Mouse (Mus musculus) intestine, embryonic 15.5 days (tissue): ENCODE results near the gene Itga2b. TPM values are rescaled to one million over a fixed set of nuclear protein-coding genes. Genes with fewer than 3 reads are reported as not detected.

Experiments
- ATAC-seq: fragments of 200-750 bp; cut with Nextera tagmentation; 2 replicates; pipeline ENCODE4 v1.8.0; 2017; ENCODE audit warnings: moderate TSS enrichment, moderate library complexity
- H3K27ac ChIP-seq: fragments of 300-500 bp; sonication (generic); 2 replicates; pipeline ENCODE4 v1.5.1; 2015; ENCODE audit warnings: mild to moderate bottlenecking, inconsistent platforms
- H3K27me3 ChIP-seq: fragments of 300-500 bp; sonication (generic); replicated peaks from 2 replicates; pipeline ENCODE4 v1.6.1; 2015; ENCODE audit warnings: inconsistent platforms
- H3K36me3 ChIP-seq: fragments of 300-500 bp; sonication (generic); 2 replicates; pipeline ENCODE4 v1.6.1; 2015; ENCODE audit warnings: inconsistent platforms
- H3K4me1 ChIP-seq: fragments of 300-500 bp; sonication (generic); replicated peaks from 2 replicates; pipeline ENCODE4 v1.6.1; 2015; ENCODE audit warnings: inconsistent platforms
- H3K4me2 ChIP-seq: fragments of 300-500 bp; sonication (generic); replicated peaks from 2 replicates; pipeline ENCODE4 v1.6.1; 2015; ENCODE audit warnings: mild to moderate bottlenecking, inconsistent platforms
- H3K4me3 ChIP-seq: fragments of 300-500 bp; sonication (generic); replicated peaks from 2 replicates; pipeline ENCODE4 v1.5.1; 2015; ENCODE audit warnings: inconsistent platforms
- H3K9ac ChIP-seq: fragments of 300-500 bp; sonication (generic); 2 replicates; pipeline ENCODE4 v1.6.1; 2015; ENCODE audit warnings: inconsistent platforms
- H3K9me3 ChIP-seq: fragments of 300-500 bp; sonication (generic); 2 replicates; pipeline ENCODE4 v1.6.1; 2016; ENCODE audit warnings: inconsistent platforms
- WGBS: fragments of 180-500 bp; shearing (Covaris S2); methylation state at CpG from one replicate; pipeline ENCODE4 v1.1.7; 2015; 5-methylcytosine and 5-hydroxymethylcytosine counted together
- polyA plus RNA-seq: library from polyadenylated mRNA; unstranded; fragments of >200 nt; fragmentation: Nextera tagmentation; extraction: Ambion mirVana; gene quantifications from 2 replicates; pipeline ENCODE4 v1.2.1, GENCODE M21; 2015

Gene Itga2b
- polyA plus RNA-seq, 1 experiment from 2014 or later = 5.1 TPM

DNA sequence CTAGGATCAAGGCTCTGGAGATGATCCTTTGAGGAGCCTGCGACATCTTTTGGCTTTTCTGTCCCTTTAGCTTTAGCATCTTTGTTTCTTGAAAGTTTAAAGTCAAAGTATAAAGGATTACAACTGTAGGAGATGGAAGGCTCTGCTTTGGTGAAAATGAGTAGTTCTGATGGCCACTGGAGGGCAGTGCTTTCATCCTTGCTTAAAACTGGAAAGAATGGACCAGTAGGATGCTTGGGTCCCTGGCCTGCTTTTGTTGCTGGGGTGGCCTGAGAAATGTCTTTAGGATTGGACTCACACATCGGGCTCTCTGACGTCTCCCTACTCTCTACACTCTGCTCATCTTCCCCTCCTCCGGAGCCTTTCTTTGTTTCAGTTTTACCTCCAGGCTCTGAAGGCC, 11.0 kb upstream of the Itga2b start:
- 93% methylated on average over 4 of the region's 4 CpGs for WGBS
- no peak overlapping the region for H3K27ac ChIP-seq
- H3K4me2 ChIP-seq = no peak overlapping the region
- ATAC-seq = no peak
- H3K4me1 ChIP-seq = no peaks in the 10 kb centered on the region
- no peaks in the 10 kb centered on the region for H3K27me3 ChIP-seq
- no peak overlapping the region for H3K9ac ChIP-seq
- peaks cover 40% of the 10 kb centered on the region for H3K36me3 ChIP-seq
- no peaks in the 10 kb centered on the region for H3K9me3 ChIP-seq
- H3K4me3 ChIP-seq = no peak overlapping the region

DNA sequence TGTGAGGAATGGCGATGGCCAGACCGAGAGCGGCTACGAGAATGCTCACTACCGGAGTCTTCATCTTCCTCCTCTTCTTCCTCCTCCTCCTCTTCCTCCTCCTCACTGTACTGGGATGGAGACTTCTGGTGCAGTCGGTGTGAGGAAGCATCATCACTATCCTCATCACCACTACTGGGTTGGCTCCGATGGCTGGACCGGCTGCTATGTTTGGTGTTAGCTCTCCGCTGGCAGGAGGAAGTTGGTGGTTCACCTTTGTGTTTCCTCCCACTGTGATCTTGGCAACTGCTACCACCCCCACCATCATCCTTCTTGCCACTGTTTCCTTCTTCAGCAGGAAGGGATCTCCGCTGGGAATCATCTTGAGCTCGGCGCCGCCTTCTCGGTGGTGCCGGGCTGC, 10.2 kb upstream of the Itga2b start:
- H3K9ac ChIP-seq = no peak overlapping the region
- no peak overlapping the region for H3K4me2 ChIP-seq
- WGBS = 95% methylated on average over 15 of the region's 15 CpGs
- peaks cover 40% of the 10 kb centered on the region for H3K36me3 ChIP-seq
- no peak overlapping the region for H3K4me3 ChIP-seq
- no peaks in the 10 kb centered on the region for H3K9me3 ChIP-seq
- ATAC-seq = no peak
- no peaks in the 10 kb centered on the region for H3K4me1 ChIP-seq
- no peak overlapping the region for H3K27ac ChIP-seq
- no peaks in the 10 kb centered on the region for H3K27me3 ChIP-seq

DNA sequence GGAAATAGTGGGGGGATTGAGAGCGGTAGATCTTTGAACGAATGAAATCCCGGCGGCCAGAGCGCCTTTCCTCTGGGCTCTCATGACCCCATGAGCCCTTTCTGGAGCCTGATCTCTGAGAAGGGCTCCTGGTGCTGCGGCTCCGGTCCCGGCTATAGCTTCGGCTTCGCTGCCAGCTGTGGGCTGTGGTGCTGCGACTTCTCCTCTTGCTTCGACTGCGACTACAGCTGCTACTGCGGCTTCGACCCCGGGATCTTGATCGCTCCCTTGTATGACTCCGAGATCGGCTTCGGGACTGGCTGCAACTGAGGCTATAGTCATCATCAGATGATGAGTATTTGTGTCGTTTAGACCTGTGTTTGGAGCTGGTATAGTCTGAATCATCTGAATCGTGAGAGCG, 9.7 kb upstream of the Itga2b start:
- Histone ChIP-seq H3K4me3 (no peak overlapping the region), H3K27me3 (no peaks in the 10 kb centered on the region), H3K9ac (no peak overlapping the region), H3K4me2 (no peak overlapping the region), H3K4me1 (no peaks in the 10 kb centered on the region), H3K9me3 (no peaks in the 10 kb centered on the region), H3K36me3 (peaks cover 39% of the 10 kb centered on the region), H3K27ac (no peak overlapping the region)
- WGBS = 95% methylated on average over 23 of the region's 23 CpGs
- no peak for ATAC-seq

DNA sequence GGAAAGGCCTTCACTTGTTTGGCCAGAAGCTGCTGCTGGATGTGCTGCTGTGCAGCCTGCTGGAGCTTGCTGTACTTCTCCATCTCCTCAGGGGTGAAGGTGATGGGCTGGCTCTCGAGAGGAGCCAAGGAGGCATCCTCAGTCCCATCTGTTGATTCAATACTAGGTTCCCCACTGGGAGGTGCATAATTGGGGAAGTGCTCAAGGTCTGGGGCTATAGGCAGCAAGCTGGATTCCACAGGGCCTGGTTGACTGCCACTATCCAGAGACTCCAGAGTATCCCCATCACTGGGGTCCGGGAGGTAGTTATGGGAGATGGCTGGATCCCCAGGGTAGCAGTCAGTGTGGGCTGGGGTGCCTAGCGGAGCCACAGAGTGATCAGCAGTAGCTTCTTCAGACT, 8.7 kb upstream of the Itga2b start:
- no peak overlapping the region for H3K9ac ChIP-seq
- ATAC-seq = no peak
- H3K4me1 ChIP-seq = no peaks in the 10 kb centered on the region
- H3K4me2 ChIP-seq = no peak overlapping the region
- H3K4me3 ChIP-seq = no peak overlapping the region
- H3K9me3 ChIP-seq = no peaks in the 10 kb centered on the region
- WGBS = 88% methylated on average over 3 of the region's 3 CpGs
- H3K27me3 ChIP-seq = no peaks in the 10 kb centered on the region
- H3K36me3 ChIP-seq = peaks cover 37% of the 10 kb centered on the region
- no peak overlapping the region for H3K27ac ChIP-seq

DNA sequence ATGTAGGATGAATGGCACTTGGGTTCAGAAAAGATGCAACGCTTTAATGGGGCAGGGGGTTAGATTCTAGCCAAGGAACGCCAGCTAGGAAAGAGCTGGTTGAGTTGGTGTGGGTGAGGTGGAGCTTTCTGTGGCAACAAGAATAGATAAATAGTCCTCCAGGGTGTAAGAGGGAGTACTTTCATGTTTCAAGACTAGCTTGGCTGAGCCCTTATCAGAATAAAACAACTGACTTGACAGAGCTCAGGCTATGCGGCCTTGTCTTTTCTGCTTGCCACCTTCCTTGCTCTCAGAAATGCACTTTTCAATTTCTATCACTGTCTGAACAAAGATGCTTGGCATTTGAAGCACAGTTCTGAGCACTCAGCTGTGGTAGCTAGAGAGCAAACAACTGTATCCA, 5.1 kb upstream of the Itga2b start:
- no peaks in the 10 kb centered on the region for H3K9me3 ChIP-seq
- H3K4me1 ChIP-seq = no peaks in the 10 kb centered on the region
- no peak overlapping the region for H3K27ac ChIP-seq
- H3K4me3 ChIP-seq = no peak overlapping the region
- H3K36me3 ChIP-seq = peaks cover 20% of the 10 kb centered on the region
- no peaks in the 10 kb centered on the region for H3K27me3 ChIP-seq
- ATAC-seq = no peak
- H3K9ac ChIP-seq = no peak overlapping the region
- WGBS = 94% methylated on average over 3 of the region's 3 CpGs
- H3K4me2 ChIP-seq = no peak overlapping the region

DNA sequence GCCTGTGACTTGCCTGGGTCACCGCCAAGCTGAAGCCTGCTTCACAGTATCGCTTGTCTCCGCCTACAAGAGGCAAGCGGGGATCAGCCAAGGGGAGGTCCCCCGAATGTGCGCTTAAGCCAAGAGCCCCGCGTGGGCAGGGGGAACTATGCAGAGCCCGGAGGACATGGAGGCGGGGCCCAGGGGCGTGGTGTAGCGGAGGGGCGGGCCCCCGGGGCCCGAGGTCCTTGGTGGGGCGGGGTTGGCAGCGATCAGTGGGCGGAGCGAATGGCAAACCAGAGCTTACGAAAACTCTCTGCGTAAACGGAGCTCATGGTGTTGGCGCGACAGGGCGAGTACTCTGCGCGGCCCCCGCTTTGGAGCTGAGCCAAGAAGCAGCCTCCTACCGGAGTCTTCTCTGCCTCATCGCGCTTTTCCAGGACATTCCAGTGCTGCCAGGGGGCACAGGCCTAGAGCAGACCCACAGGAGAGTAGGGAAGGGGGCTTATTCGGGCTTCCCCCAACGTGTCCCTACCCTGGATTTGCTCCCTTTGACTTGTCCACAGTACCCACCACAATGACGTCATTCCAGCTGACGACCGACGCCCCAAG, 2.8 kb downstream of the Itga2b start:
- WGBS = under 1% methylated on average over 37 of the region's 37 CpGs
- Histone ChIP-seq H3K4me1 (peaks cover 18% of the 10 kb centered on the region), H3K27me3 (no peaks in the 10 kb centered on the region), H3K4me3 (peak overlapping the region; percentile 41), H3K4me2 (peak overlapping the region; percentile 93), H3K27ac (peak overlapping the region; percentile 62; the same call in 1 of the 2 replicates), H3K9me3 (no peaks in the 10 kb centered on the region), H3K9ac (peak overlapping the region; percentile 47), H3K36me3 (no peaks in the 10 kb centered on the region)
- peak; percentile 98 for ATAC-seq

DNA sequence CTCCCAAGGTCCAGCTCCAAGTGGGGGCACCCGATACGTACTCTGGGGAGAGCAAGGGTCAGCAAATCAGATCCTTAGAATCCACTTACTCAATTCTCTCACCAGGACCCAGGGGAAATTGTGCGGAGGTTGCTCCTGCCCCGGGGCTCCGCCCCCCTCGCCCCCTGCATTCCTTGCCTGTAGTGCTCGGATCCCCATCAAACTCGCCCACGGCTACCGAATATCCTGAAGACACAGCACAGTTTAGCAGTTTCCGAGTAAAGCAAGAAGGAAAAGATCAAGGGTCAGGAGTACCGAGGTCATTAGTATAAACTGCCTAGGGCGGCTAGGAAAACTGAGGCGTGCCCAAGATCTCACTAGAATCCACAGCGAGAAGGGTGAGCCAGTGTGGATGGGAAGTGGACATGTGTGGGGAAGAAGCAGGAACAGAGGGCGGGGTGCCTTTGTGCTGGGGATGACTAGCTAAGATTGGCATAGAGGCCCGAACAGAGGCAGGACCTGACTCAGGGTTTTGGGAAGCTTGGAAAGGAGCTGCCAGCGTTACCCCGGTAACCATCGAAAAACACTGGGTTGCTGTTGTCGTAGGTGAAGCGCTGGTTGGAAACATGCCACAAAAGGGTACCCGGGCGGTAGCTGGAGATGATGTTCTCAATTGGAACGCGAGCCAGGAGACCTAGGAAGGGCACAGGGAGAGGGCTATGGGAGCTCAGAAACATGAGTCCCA, 4.0 kb downstream of the Itga2b start:
- Histone ChIP-seq H3K4me3 (no peak overlapping the region), H3K27me3 (no peaks in the 10 kb centered on the region), H3K27ac (no peak overlapping the region; the same call in 1 of the 2 replicates), H3K9me3 (no peaks in the 10 kb centered on the region), H3K9ac (no peak overlapping the region), H3K36me3 (no peaks in the 10 kb centered on the region), H3K4me2 (peak overlapping the region; percentile 25), H3K4me1 (peaks cover 20% of the 10 kb centered on the region)
- 18% methylated on average over 26 of the region's 26 CpGs for WGBS
- ATAC-seq = no peak

DNA sequence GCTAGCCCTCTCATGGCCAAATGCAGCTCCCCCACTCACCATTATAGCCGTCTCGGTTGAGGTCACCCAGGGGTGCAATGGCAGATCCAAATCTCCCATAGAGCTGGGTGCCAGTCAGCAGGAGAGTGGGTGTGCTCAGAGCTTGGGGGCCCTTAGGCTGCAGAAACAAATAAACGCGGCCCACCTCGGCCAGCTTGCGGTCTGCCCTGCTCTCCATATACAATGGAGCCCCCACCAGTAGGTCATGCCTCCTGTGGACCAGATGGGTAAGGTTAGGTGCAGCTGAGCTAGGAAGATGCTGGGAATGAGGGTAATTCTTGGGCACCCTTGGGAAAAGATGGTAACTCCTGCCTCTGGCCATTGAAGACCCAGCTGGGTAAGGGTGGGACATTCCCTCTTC, 5.0 kb downstream of the Itga2b start:
- Histone ChIP-seq H3K9me3 (no peaks in the 10 kb centered on the region), H3K4me2 (no peak overlapping the region), H3K9ac (no peak overlapping the region), H3K27ac (no peak overlapping the region), H3K4me3 (no peak overlapping the region), H3K36me3 (no peaks in the 10 kb centered on the region), H3K4me1 (peaks cover 20% of the 10 kb centered on the region), H3K27me3 (no peaks in the 10 kb centered on the region)
- 93% methylated on average over 6 of the region's 6 CpGs for WGBS
- ATAC-seq = no peak

DNA sequence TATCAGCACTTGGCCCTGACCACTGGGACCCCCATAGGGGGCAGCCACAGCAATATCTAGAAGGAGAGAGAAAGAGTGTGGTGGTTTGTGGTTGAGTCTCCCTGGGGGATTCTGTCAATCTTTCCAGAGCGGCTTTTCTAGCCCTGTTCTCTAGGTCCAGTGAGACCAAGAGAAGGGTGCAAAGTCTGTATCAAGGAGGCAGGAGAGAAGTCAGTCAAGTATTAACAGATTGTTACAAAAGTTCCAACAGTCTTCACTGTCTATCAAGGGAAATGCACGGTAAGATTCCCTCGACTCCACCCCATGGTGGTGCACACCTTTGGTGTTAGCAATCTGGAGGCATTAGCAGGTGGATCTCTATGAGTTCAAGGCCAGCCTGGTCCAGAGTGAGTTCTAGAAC, 8.2 kb downstream of the Itga2b start:
- whole genome bisulfite sequencing = 82% methylated on average over 3 of the region's 3 CpGs
- Histone ChIP-seq H3K4me3 (no peak overlapping the region), H3K27ac (no peak overlapping the region), H3K4me2 (no peak overlapping the region), H3K9me3 (no peaks in the 10 kb centered on the region), H3K4me1 (peaks cover 14% of the 10 kb centered on the region; the same call in 1 of the 2 replicates), H3K36me3 (no peaks in the 10 kb centered on the region), H3K27me3 (peaks cover 5% of the 10 kb centered on the region), H3K9ac (no peak overlapping the region)
- no peak for ATAC-seq

DNA sequence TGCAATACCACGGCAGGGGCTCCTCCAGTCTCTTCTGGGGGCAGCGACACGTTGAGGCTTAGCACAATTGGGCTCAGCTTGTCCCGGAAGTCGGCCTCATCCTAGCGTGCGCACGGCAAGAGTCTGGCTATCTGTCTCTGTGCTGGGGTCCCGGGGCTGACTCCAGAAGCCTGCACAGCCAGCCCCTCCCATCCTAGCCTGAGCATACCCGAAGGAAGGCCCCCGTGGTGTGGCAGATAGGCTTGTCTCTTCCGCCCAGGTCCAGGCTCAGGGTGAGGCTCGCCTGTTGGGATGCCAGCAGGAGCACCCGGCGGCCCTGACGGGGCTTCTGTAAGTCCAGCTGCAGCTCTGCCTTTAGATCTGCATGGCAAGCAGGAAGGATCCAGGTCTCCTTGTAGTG, 9.4 kb downstream of the Itga2b start:
- Histone ChIP-seq H3K4me2 (no peak overlapping the region), H3K4me3 (no peak overlapping the region), H3K9ac (no peak overlapping the region), H3K9me3 (no peaks in the 10 kb centered on the region), H3K4me1 (peaks cover 15% of the 10 kb centered on the region), H3K36me3 (no peaks in the 10 kb centered on the region), H3K27me3 (peaks cover 5% of the 10 kb centered on the region), H3K27ac (no peak overlapping the region)
- WGBS = 56% methylated on average over 16 of the region's 16 CpGs
- ATAC-seq = no peak

DNA sequence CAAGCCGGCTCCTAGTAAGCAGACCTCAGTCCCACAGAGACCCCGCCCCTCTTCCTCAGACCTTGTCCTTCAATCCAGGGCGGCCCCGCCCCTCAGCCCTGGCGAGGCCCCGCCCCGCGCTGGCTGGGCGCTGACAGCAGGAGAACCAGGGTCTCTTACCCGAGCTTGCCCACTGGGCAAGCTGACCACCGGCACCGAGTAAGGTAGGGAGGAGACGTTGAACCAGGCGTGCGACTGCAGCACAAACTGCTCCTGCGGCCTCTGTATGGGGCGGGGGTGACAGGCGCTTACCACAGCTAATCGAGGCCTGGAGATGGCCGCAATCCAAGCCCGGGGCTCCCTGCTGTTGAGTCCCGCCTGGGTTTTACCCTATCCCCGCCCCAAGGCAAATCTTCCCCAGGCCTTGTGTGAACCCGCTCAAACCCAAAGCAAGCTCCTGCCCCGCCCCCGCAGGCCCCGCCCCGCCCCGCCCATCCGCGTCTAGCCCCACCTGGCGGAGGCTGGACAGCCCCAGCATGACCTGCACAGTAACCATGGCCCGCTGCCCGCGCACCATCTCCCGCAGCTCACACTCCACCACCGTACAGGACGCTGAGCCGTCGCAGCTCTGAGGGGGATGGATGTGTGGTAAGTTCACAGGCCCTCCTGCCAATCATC, 14.1 kb downstream of the Itga2b start:
- Histone ChIP-seq H3K4me2 (peak overlapping the region; percentile 97), H3K9ac (peak overlapping the region; percentile 63), H3K9me3 (no peaks in the 10 kb centered on the region), H3K4me3 (peak overlapping the region; percentile 51), H3K4me1 (peaks cover 15% of the 10 kb centered on the region), H3K36me3 (no peaks in the 10 kb centered on the region), H3K27me3 (peaks cover 5% of the 10 kb centered on the region), H3K27ac (peak overlapping the region; percentile 67)
- under 1% methylated on average over 39 of the region's 40 CpGs for WGBS
- ATAC-seq = peak; percentile 94

DNA sequence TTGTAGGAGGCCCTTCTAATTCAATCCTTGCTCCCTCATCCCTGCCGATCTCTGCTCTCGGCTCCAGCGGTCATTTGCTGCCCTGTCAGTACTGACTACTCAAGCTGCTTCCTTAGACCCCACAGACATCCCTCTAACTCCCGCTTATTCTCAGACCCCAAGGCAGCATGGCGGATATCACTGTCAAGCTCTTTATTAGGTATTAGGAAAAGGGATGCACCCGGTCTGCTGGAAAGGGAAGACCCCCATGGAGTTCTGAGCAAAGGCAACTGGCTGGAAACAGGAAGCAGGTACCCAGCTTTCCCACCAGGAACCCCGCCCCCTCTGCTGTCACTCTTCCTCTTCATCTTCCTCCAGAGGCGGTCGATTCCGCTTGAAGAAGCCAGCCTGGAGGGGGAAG, 16.8 kb downstream of the Itga2b start:
- no peak for ATAC-seq
- Histone ChIP-seq H3K4me3 (no peak overlapping the region), H3K9me3 (no peaks in the 10 kb centered on the region), H3K27me3 (peaks cover 3% of the 10 kb centered on the region), H3K27ac (no peak overlapping the region), H3K36me3 (no peaks in the 10 kb centered on the region), H3K4me1 (peaks cover 20% of the 10 kb centered on the region), H3K4me2 (no peak overlapping the region), H3K9ac (no peak overlapping the region)
- WGBS = 26% methylated on average over 10 of the region's 10 CpGs
